Mouse (Mus musculus) kidney, adult 2 months (tissue): ENCODE measurements around the gene Arid4b. TPM values are rescaled to one million over a fixed set of nuclear protein-coding genes. Genes with fewer than 3 reads are reported as not detected.

Experiments used
- DNase-seq: peaks from one replicate; pipeline ENCODE4 v3.0.0; 2021
- H3K27ac ChIP-seq: fragments of 200-500 bp; 2 replicates; pipeline ENCODE4 v1.5.1; 2012; ENCODE audit warnings: low read depth, low read length, control low read depth, inconsistent platforms; ENCODE audit not compliant: insufficient read depth
- H3K27me3 ChIP-seq: fragments of 200-500 bp; replicated peaks from 2 replicates; pipeline ENCODE4 v1.6.1; 2012; ENCODE audit warnings: mild to moderate bottlenecking, moderate library complexity, low read length, inconsistent platforms; ENCODE audit not compliant: control insufficient read depth, insufficient read depth
- H3K36me3 ChIP-seq: fragments of 200-500 bp; 2 replicates; pipeline ENCODE4 v1.6.1; 2012; ENCODE audit warnings: mild to moderate bottlenecking, moderate library complexity, low read length, inconsistent platforms; ENCODE audit not compliant: control insufficient read depth, insufficient read depth
- H3K4me1 ChIP-seq: fragments of 200-500 bp; 2 replicates; pipeline ENCODE4 v1.6.1; 2011; ENCODE audit warnings: low read length; ENCODE audit not compliant: control insufficient read depth, insufficient read depth
- H3K4me3 ChIP-seq: fragments of 200-500 bp; 2 replicates; pipeline ENCODE4 v1.5.1; 2011; ENCODE audit warnings: mild to moderate bottlenecking, low read depth, low read length, control low read depth; ENCODE audit not compliant: insufficient read depth
- CTCF ChIP-seq: fragments of 200-500 bp; conservative IDR thresholded peaks from 2 replicates; pipeline ENCODE4 v1.5.1; 2011; ENCODE audit warnings: low read depth, mild to moderate bottlenecking, control low read depth, low read length, moderate library complexity, mixed read lengths; ENCODE audit not compliant: insufficient read depth, insufficient read length
- POLR2A ChIP-seq: fragments of 200-500 bp; IDR thresholded peaks from one replicate; pipeline ENCODE4 v1.6.1; 2011; ENCODE audit warnings: low read depth, low read length, control low read depth
- WGBS: fragments of 180-500 bp; shearing (Covaris S2); methylation state at CpG from one replicate; pipeline ENCODE4 v1.1.7; 2018; 5-methylcytosine and 5-hydroxymethylcytosine counted together
- polyA plus RNA-seq: library from polyadenylated mRNA; depleted of rRNA; stranded (reverse); fragments of >200 nt; gene quantifications from 2 replicates; pipeline ENCODE4 v1.2.3, GENCODE M21; 2012

The Arid4b gene
- polyA plus RNA-seq, 1 experiment = 4.0 TPM

GRCm38 (mm10) chr13:14039292-14039965 is 23.6 kb upstream of the Arid4b start, which contains the start of gene Tbce:
TSS of gene Tbce (minus strand) at chr13:14039638.
- TF ChIP-seq POLR2A = no peak
- peak; percentile 24; the same call in 1 of the 2 replicates for TF ChIP-seq CTCF
- Histone ChIP-seq H3K4me1 (peaks cover 4% of the 10 kb centered on the region; the same call in 1 of the 2 replicates), H3K36me3 (no peaks in the 10 kb centered on the region), H3K27me3 (no peaks in the 10 kb centered on the region), H3K4me3 (peak within 1 kb of the TSS; percentile 81), H3K27ac (peak within 1 kb of the TSS; percentile 92)
- WGBS = under 1% methylated on average over 35 of the region's 35 CpGs
- peak; percentile 95 for DNase-seq

- H3K4me3 ChIP-seq = no peak overlapping the region
- TF ChIP-seq CTCF (no peak), POLR2A (no peak)
Measured at GRCm38 (mm10) chr13:14040186-14040585, 22.8 kb upstream of the Arid4b start.

GRCm38 (mm10) chr13:14043851-14044250 is 19.2 kb upstream of the Arid4b start:
- TF ChIP-seq POLR2A = no peak
- TF ChIP-seq CTCF = no peak
- Histone ChIP-seq H3K27me3 (no peaks in the 10 kb centered on the region), H3K27ac (no peak overlapping the region), H3K4me1 (peaks cover under 1% of the 10 kb centered on the region; the same call in 1 of the 2 replicates), H3K36me3 (peaks cover 2% of the 10 kb centered on the region; the same call in 1 of the 2 replicates), H3K4me3 (no peak overlapping the region)
- DNase-seq = no peak

More at GRCm38 (mm10) chr13:14040186-14040585, 22.8 kb upstream of the Arid4b start:
- DNase-seq = peak; percentile 56
- 0 out of 2 replicates have a peak overlapping the region, but pooled peaks have one; percentile 2 for H3K27ac ChIP-seq
- 3% methylated on average over 5 of the region's 5 CpGs for WGBS
- H3K27me3 ChIP-seq = no peaks in the 10 kb centered on the region
- H3K36me3 ChIP-seq = no peaks in the 10 kb centered on the region
- peaks cover 4% of the 10 kb centered on the region; the same call in 1 of the 2 replicates for H3K4me1 ChIP-seq

GRCm38 (mm10) chr13:14044521-14044920 is 18.5 kb upstream of the Arid4b start:
- H3K36me3 ChIP-seq = peaks cover 2% of the 10 kb centered on the region; the same call in 1 of the 2 replicates
- H3K4me3 ChIP-seq = no peak overlapping the region
- no peak for DNase-seq
- no peak for TF ChIP-seq POLR2A
- no peak for TF ChIP-seq CTCF
- H3K4me1 ChIP-seq = no peaks in the 10 kb centered on the region; the same call in 1 of the 2 replicates
- no peak overlapping the region for H3K27ac ChIP-seq
- WGBS = 87% methylated on average over 2 of the region's 2 CpGs
- no peaks in the 10 kb centered on the region for H3K27me3 ChIP-seq

- Histone ChIP-seq H3K36me3 (peaks cover 4% of the 10 kb centered on the region), H3K4me1 (no peaks in the 10 kb centered on the region), H3K4me3 (no peak overlapping the region), H3K27me3 (no peaks in the 10 kb centered on the region), H3K27ac (no peak overlapping the region)
- 63% methylated on average over 1 of the region's 1 CpGs for WGBS
- TF ChIP-seq POLR2A = no peak
- no peak for TF ChIP-seq CTCF
- no peak for DNase-seq
Measured at GRCm38 (mm10) chr13:14049878-14050277, 13.2 kb upstream of the Arid4b start.

- TF ChIP-seq CTCF = no peak
- Histone ChIP-seq H3K4me1 (peaks cover 3% of the 10 kb centered on the region; the same call in 1 of the 2 replicates), H3K27me3 (no peaks in the 10 kb centered on the region), H3K36me3 (peaks cover 2% of the 10 kb centered on the region; the same call in 1 of the 2 replicates), H3K4me3 (no peak overlapping the region), H3K27ac (no peak overlapping the region)
- no peak for DNase-seq
- WGBS = 86% methylated on average over 3 of the region's 3 CpGs
Measured at GRCm38 (mm10) chr13:14056801-14057200, 6.2 kb upstream of the Arid4b start.

GRCm38 (mm10) chr13:14059582-14059981 is 3.5 kb upstream of the Arid4b start:
- H3K4me3 ChIP-seq = no peak overlapping the region
- H3K4me1 ChIP-seq = peaks cover 3% of the 10 kb centered on the region
- no peak for DNase-seq
- no peaks in the 10 kb centered on the region for H3K27me3 ChIP-seq
- H3K27ac ChIP-seq = no peak overlapping the region
- no peaks in the 10 kb centered on the region; the same call in 1 of the 2 replicates for H3K36me3 ChIP-seq
- TF ChIP-seq CTCF (no peak), POLR2A (no peak)
